Mouse (Mus musculus) kidney, adult 2 months (tissue): ENCODE data around the gene Psme3. TPM values are rescaled to one million over a fixed set of nuclear protein-coding genes. Genes with fewer than 3 reads are reported as not detected.
A peak's percentile ranks its signal among the peaks of the same experiment; 100 is the strongest.

ENCODE experiments used
- DNase-seq: peaks from one replicate; pipeline ENCODE4 v3.0.0; 2021
- H3K27ac ChIP-seq: fragments of 200-500 bp; 2 replicates; pipeline ENCODE4 v1.5.1; 2012; ENCODE audit warnings: low read depth, low read length, control low read depth, inconsistent platforms; ENCODE audit not compliant: insufficient read depth
- H3K27me3 ChIP-seq: fragments of 200-500 bp; replicated peaks from 2 replicates; pipeline ENCODE4 v1.6.1; 2012; ENCODE audit warnings: mild to moderate bottlenecking, moderate library complexity, low read length, inconsistent platforms; ENCODE audit not compliant: control insufficient read depth, insufficient read depth
- H3K36me3 ChIP-seq: fragments of 200-500 bp; 2 replicates; pipeline ENCODE4 v1.6.1; 2012; ENCODE audit warnings: mild to moderate bottlenecking, moderate library complexity, low read length, inconsistent platforms; ENCODE audit not compliant: control insufficient read depth, insufficient read depth
- H3K4me1 ChIP-seq: fragments of 200-500 bp; 2 replicates; pipeline ENCODE4 v1.6.1; 2011; ENCODE audit warnings: low read length; ENCODE audit not compliant: control insufficient read depth, insufficient read depth
- H3K4me3 ChIP-seq: fragments of 200-500 bp; 2 replicates; pipeline ENCODE4 v1.5.1; 2011; ENCODE audit warnings: mild to moderate bottlenecking, low read depth, low read length, control low read depth; ENCODE audit not compliant: insufficient read depth
- CTCF ChIP-seq: fragments of 200-500 bp; conservative IDR thresholded peaks from 2 replicates; pipeline ENCODE4 v1.5.1; 2011; ENCODE audit warnings: low read depth, mild to moderate bottlenecking, control low read depth, low read length, moderate library complexity, mixed read lengths; ENCODE audit not compliant: insufficient read depth, insufficient read length
- POLR2A ChIP-seq: fragments of 200-500 bp; IDR thresholded peaks from one replicate; pipeline ENCODE4 v1.6.1; 2011; ENCODE audit warnings: low read depth, low read length, control low read depth
- WGBS: fragments of 180-500 bp; shearing (Covaris S2); methylation state at CpG from one replicate; pipeline ENCODE4 v1.1.7; 2018; 5-methylcytosine and 5-hydroxymethylcytosine counted together
- polyA plus RNA-seq: library from polyadenylated mRNA; depleted of rRNA; stranded (reverse); fragments of >200 nt; gene quantifications from 2 replicates; pipeline ENCODE4 v1.2.3, GENCODE M21; 2012

The Psme3 gene
- polyA plus RNA-seq, 1 experiment, result 75.5 TPM

GRCm38 (mm10) chr11:101295191-101295590, 20.8 kb upstream of the Psme3 start:
- Histone ChIP-seq H3K4me1 (0 out of 2 replicates have a peak, but pooled peaks cover 4% of the 10 kb centered on the region), H3K4me3 (no peak overlapping the region), H3K27me3 (no peaks in the 10 kb centered on the region), H3K36me3 (peaks cover 5% of the 10 kb centered on the region), H3K27ac (no peak overlapping the region; the same call in 1 of the 2 replicates)
- no peak for DNase-seq
- WGBS, result 93% methylated on average over 8 of the region's 8 CpGs
- no peak for TF ChIP-seq POLR2A
- no peak for TF ChIP-seq CTCF

DNA sequence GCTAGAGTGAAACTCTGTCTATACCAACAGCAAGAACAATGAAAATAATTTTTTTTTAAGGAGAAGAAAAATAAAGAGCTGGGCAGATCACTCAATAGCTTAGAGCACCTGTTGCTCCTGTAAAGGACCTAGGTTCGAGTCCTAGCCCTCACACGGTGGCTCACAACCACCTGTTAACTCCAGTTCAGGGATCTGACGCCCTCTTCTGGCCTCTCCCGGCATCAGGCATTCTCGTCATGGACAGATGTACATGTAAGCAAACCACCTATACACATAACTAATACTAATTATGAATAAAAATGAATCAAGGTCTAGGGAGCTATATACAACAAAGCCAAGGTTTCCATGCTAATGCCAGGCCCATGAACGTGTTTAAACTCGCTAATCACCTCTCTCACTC, 15.1 kb upstream of the Psme3 start:
- Histone ChIP-seq H3K27me3 (no peaks in the 10 kb centered on the region), H3K27ac (peak overlapping the region; percentile 34; the same call in 1 of the 2 replicates), H3K36me3 (no peaks in the 10 kb centered on the region), H3K4me1 (peaks cover 16% of the 10 kb centered on the region; the same call in 1 of the 2 replicates), H3K4me3 (peak overlapping the region; percentile 72)
- TF ChIP-seq POLR2A (no peak), CTCF (peak; percentile 35)
- 67% methylated on average over 7 of the region's 7 CpGs for WGBS
- DNase-seq, result no peak

GRCm38 (mm10) chr11:101301299-101302003, 14.6 kb upstream of the Psme3 start:
- 6% methylated on average over 26 of the region's 26 CpGs for WGBS
- Histone ChIP-seq H3K4me1 (peaks cover 16% of the 10 kb centered on the region; the same call in 1 of the 2 replicates), H3K27me3 (no peaks in the 10 kb centered on the region), H3K36me3 (no peaks in the 10 kb centered on the region), H3K27ac (peak overlapping the region; percentile 34), H3K4me3 (peak overlapping the region; percentile 72)
- no peak for DNase-seq
- TF ChIP-seq POLR2A (no peak), CTCF (no peak)

DNA sequence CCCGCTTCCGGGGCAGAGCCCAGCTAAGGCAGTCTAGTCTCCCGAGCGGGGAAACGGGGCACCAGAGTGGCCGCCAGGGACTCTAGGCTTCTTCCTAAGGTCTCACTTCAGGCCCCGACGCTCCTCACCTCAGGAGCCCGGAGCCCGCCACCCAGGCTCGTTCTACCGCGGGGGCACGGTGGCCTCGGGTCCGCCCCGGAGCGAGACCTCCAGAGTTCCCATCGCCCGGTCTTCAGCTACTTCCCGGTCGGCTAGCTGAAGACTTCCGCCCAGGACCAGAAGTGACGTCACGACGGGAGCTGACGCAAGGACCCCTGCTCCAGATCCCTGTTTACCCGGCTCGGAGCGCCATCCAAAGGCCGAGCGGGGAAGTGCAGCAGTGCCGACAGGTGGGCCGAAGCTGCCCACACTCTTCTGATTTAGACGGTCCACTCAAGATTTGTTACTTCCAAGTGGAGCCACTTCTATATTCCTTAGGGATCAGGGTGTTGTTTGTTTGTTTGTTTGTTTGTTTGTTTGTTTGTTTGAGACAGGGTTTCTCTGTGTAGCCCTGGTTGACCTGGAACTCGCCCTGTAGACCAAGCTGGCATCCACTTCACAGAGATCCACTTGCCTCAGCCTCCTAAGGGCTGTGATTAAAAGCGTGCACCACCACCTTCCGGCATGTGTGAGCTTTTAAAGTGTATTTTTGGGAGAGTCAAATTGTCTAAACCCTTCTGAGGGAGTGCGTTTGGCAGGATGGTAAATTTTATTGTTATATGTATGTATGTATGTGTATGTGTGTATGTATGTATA, 13.8 kb upstream of the Psme3 start, which contains the start of gene Becn1:
Becn1 (minus strand) TSS at position 283 of the 795 bp plus-strand sequence.
- WGBS, result 6% methylated on average over 39 of the region's 39 CpGs
- Histone ChIP-seq H3K4me1 (peaks cover 16% of the 10 kb centered on the region; the same call in 1 of the 2 replicates), H3K27ac (peak within 1 kb of the TSS; percentile 34), H3K4me3 (peak within 1 kb of the TSS; percentile 72), H3K27me3 (no peaks in the 10 kb centered on the region), H3K36me3 (no peaks in the 10 kb centered on the region)
- TF ChIP-seq POLR2A (peak; percentile 53), CTCF (peak; percentile 95; the same call in 1 of the 2 replicates)
- peak; percentile 97 for DNase-seq

GRCm38 (mm10) chr11:101307744-101308143, 8.3 kb upstream of the Psme3 start:
- 54% methylated on average over 5 of the region's 5 CpGs for WGBS
- Histone ChIP-seq H3K27me3 (no peaks in the 10 kb centered on the region), H3K4me1 (no peaks in the 10 kb centered on the region), H3K4me3 (no peak overlapping the region), H3K27ac (no peak overlapping the region), H3K36me3 (no peaks in the 10 kb centered on the region)
- TF ChIP-seq CTCF (no peak), POLR2A (no peak)
- no peak for DNase-seq

- Histone ChIP-seq H3K4me3 (no peak overlapping the region), H3K36me3 (no peaks in the 10 kb centered on the region), H3K27me3 (no peaks in the 10 kb centered on the region), H3K27ac (no peak overlapping the region), H3K4me1 (no peaks in the 10 kb centered on the region)
- no peak for DNase-seq
- WGBS, result 87% methylated on average over 3 of the region's 3 CpGs
- no peak for TF ChIP-seq POLR2A
- no peak for TF ChIP-seq CTCF
Measured at GRCm38 (mm10) chr11:101311083-101311482, 4.9 kb upstream of the Psme3 start.

DNA sequence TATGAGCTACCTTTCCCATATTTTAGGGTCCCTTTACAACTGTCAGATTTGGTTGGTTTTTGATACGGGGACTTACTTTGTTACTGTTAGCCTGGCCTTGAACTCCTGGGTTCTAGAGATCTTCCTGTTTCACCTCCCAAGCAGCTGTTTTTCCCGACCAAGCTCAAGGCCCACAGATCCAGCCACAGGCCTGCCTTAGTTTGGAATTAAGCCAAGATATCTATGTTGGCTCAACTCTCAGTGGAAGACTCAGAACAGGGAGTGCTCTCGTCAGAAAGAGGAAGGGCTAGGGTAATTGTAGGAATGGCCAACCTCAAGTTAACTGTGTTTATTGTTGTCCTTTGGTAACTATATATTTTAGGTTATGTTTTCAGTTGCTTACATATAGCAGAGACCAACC, 3.9 kb upstream of the Psme3 start:
- WGBS, result 46% methylated on average over 3 of the region's 3 CpGs

More for the DNA sequence above, 3.9 kb upstream of the Psme3 start:
- Histone ChIP-seq H3K27me3 (no peaks in the 10 kb centered on the region), H3K36me3 (no peaks in the 10 kb centered on the region), H3K27ac (no peak overlapping the region), H3K4me1 (no peaks in the 10 kb centered on the region; the same call in 1 of the 2 replicates), H3K4me3 (no peak overlapping the region)
- TF ChIP-seq POLR2A (no peak), CTCF (no peak)
- no peak for DNase-seq
